Mouse (Mus musculus) liver, embryonic 14.5 days (tissue): ENCODE measurements at regions not wholly inside any gene's neighbourhood (a gene's known extent, or its start where the extent isn't known, plus 50 kb on each side); places are given as distances from the start of the nearest gene placed in this dataset.

Source experiments
- CTCF ChIP-seq: IDR thresholded peaks from 2 replicates; pipeline ENCODE4 v1.5.1; 2016; ENCODE audit warnings: antibody characterized with exemption, low read depth, control low read depth
- EP300 ChIP-seq: IDR thresholded peaks from 2 replicates; pipeline ENCODE4 v1.6.1; 2016; ENCODE audit warnings: antibody characterized with exemption, low read depth

DNA sequence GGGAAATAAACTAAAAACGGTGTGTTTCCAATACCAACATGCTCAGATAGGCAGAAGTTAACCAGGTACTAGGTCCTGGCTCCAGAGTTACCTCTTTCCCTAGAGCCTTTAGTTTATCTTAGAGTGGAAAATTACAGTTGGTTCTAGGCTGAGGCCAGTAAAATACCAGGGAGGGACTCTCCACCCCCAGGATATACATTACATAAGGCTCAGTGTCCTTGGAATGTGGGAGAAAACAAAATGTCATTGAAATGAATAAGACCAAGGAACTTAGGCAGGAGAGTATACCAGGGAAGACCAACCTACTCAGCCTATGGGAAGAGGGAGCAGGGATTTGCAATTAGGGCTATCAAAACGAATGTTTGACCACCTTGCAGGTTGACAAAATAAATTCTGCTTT is 139.4 kb downstream of the Akr1d1 start:
- TF ChIP-seq EP300, result no peak
- no peak for TF ChIP-seq CTCF
